Mouse (Mus musculus): ENCODE data around the gene Relt. TPM values are rescaled to one million over a fixed set of nuclear protein-coding genes. Genes with fewer than 3 reads are reported as not detected.
A peak's percentile ranks its signal among the peaks of the same experiment; 100 is the strongest.

The Relt gene
- total RNA-seq, 2 experiments from 2014 or later = 5.2 to 10.9 TPM

- ATAC-seq (replicated peaks; ENCODE audit: low FRiP score, low TSS enrichment, poor library complexity, severe bottlenecking) = no peak
Observed at GRCm38 (mm10) chr7:100876771-100877170, 13.5 kb upstream of the Relt start.

- ATAC-seq (replicated peaks; ENCODE audit: low FRiP score, low TSS enrichment, poor library complexity, severe bottlenecking) = no peak
Observed at GRCm38 (mm10) chr7:100876293-100876692, 13.0 kb upstream of the Relt start.

- ATAC-seq (replicated peaks; ENCODE audit: low FRiP score, low TSS enrichment, poor library complexity, severe bottlenecking) = no peak
Observed at GRCm38 (mm10) chr7:100875822-100876221, 12.6 kb upstream of the Relt start.

- no peak for ATAC-seq (replicated peaks; ENCODE audit: low FRiP score, low TSS enrichment, poor library complexity, severe bottlenecking)
Observed at GRCm38 (mm10) chr7:100873197-100873596, 10.0 kb upstream of the Relt start.

DNA sequence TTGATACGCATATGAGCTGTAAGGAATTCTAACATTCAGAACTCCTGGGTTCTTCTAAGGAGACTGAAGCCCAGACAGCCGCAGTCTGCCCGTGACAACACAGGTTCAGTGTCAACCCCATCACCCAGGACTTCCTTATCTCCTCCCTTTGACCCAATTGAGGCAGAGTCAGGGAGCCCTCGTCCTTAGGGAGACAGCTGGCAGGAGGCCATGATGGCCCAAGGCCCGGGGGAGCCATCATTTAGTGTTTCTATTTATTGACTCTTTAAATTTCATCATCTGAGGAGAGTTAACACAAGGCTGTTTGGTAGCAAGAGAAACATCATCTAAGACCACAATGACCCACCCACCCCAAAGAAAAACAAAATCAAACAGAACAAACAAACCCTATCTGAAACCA is 8.6 kb upstream of the Relt start:
- no peak for ATAC-seq (replicated peaks; ENCODE audit: low FRiP score, low TSS enrichment, poor library complexity, severe bottlenecking)

GRCm38 (mm10) chr7:100871355-100871754 is 8.1 kb upstream of the Relt start:
- ATAC-seq (replicated peaks; ENCODE audit: low FRiP score, low TSS enrichment, poor library complexity, severe bottlenecking) = no peak

GRCm38 (mm10) chr7:100869877-100870629 is 6.8 kb upstream of the Relt start:
- no peak for ATAC-seq (replicated peaks; ENCODE audit: low FRiP score, low TSS enrichment, poor library complexity, severe bottlenecking)

GRCm38 (mm10) chr7:100868551-100868950 is 5.3 kb upstream of the Relt start:
- ATAC-seq (replicated peaks; ENCODE audit: low FRiP score, low TSS enrichment, poor library complexity, severe bottlenecking) = no peak

DNA sequence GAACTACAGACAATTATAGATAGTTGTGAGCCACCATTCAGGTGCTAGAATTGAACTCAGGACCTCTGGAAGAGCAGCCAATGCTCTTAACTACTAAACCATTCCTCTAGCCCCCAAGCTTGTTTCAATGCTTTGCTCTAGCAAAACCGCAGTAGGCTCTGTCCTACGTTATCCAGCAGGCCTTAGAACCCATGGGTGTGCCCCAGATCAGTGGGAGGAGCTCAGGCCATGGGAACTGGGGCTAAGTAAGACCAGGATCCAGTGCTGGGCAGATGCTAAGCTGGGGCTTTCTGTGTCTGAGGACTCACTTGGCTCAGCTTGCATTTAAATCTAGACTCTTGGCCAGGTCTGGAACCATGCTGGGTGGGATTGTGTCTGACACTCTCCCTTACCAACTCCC is 4.3 kb upstream of the Relt start:
- 0 out of 2 replicates have a peak, but pooled peaks have one; percentile 23 for ATAC-seq (replicated peaks; ENCODE audit: low FRiP score, low TSS enrichment, poor library complexity, severe bottlenecking)

GRCm38 (mm10) chr7:100866675-100867074 is 3.4 kb upstream of the Relt start:
- ATAC-seq (replicated peaks; ENCODE audit: low FRiP score, low TSS enrichment, poor library complexity, severe bottlenecking) = no peak

- ATAC-seq (replicated peaks; ENCODE audit: low FRiP score, low TSS enrichment, poor library complexity, severe bottlenecking) = no peak
Observed at GRCm38 (mm10) chr7:100862353-100862752, 893 bp downstream of the Relt start.

DNA sequence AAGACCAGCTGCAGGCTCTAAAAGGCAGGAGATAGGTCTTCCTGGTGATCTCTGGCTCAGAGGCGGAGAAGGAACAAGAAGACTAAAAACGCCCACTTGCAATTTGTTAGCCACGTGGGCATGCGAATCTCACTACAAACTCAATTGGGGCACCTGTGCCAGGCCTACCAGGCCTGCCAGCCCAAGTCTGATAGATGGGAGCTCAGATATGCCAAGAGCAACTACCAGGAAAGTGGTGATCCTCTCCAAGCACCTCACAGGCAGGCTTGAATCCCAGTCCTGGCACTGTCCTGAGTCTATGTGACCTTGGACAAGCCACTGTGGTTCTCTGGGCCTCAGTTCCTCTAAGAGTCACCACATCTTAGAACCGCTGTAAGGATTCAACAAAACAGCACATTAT is 2.0 kb downstream of the Relt start:
- ATAC-seq (replicated peaks; ENCODE audit: low FRiP score, low TSS enrichment, poor library complexity, severe bottlenecking) = no peak

- no peak for ATAC-seq (replicated peaks; ENCODE audit: low FRiP score, low TSS enrichment, poor library complexity, severe bottlenecking)
Observed at GRCm38 (mm10) chr7:100860450-100860849, 2.8 kb downstream of the Relt start.

- peak; percentile 28; the same call in 1 of the 2 replicates for ATAC-seq (replicated peaks; ENCODE audit: low FRiP score, low TSS enrichment, poor library complexity, severe bottlenecking)
Observed at GRCm38 (mm10) chr7:100855795-100856573, 7.3 kb downstream of the Relt start.

GRCm38 (mm10) chr7:100855300-100855699 is 7.9 kb downstream of the Relt start:
- ATAC-seq (replicated peaks; ENCODE audit: low FRiP score, low TSS enrichment, poor library complexity, severe bottlenecking) = no peak

- ATAC-seq (replicated peaks; ENCODE audit: low FRiP score, low TSS enrichment, poor library complexity, severe bottlenecking) = no peak
Observed at GRCm38 (mm10) chr7:100854861-100855260, 8.4 kb downstream of the Relt start.

DNA sequence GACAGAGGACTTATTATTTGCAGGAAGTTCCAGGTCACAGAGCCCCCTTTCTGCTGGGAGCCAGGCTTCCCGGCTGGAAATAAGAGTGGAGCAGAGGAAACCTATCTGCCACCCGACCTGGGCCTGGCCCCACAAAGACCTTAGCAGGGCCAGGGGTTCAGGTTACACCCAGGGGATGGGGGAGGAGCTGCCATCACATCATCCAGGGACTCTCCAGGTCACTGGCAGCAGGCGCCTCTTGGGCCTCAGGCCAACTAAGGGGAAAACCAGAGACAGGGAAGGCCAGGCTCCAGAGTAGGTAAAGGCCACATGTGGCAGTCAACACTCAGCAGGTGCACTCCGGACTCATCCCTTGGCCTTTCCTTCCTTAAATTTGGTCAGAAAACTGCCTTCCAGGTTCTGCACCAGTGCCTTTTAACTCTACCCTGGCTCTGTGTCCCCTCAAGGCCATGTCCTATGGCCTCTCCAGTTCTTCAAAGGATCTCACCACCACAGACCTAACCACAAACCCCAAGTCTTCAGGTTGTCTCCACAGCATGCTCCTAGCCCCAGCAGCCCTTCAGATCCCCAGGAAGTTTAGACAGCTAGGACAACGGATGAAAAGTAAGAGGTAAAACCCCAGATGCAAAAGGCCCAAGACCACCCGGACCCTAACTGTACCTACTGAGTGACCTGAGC is 9.0 kb downstream of the Relt start:
- ATAC-seq (replicated peaks; ENCODE audit: low FRiP score, low TSS enrichment, poor library complexity, severe bottlenecking) = no peak

DNA sequence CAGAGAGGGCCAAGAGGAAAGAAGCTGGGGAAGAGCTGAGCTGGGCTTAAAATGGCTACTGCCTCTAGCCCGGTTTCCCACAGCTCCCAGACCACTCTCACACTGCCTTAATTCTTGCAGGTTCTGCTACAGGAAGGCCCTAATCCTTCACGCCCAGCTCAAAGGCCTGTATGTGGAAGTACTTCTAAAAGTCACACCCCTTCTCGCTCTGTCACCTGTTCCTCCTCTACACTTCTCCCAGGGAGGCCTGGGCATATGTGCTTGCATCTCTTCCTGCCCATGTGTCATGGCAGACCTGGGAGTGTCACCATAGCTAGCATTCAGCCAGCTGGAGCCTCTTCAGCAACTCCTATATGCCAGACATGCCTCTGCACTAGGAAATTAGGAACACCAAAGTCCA is 9.8 kb downstream of the Relt start:
- no peak for ATAC-seq (replicated peaks; ENCODE audit: low FRiP score, low TSS enrichment, poor library complexity, severe bottlenecking)

- no peak for ATAC-seq (replicated peaks; ENCODE audit: low FRiP score, low TSS enrichment, poor library complexity, severe bottlenecking)
Observed at GRCm38 (mm10) chr7:100851481-100852356, 11.5 kb downstream of the Relt start.
